Mouse (Mus musculus) v-Abl transformed pro-B cells (cell line): ENCODE measurements around the gene Adad2.

Experiments used
- in situ Hi-C, 2 experiments: fragments of 400-800 bp; cut with MboI; formaldehyde crosslinking; loops; one replicate each; pipeline ENCODE4 v1.15.1; 2025; ENCODE audit not compliant: unreplicated experiment in 2 of 2

The Adad2 gene

GRCm38 (mm10) chr8:119612471-119612870 is at the start of gene Adad2:
Gene Adad2 (plus strand): TSS chr8:119612747.
- in situ Hi-C loops = no loop called here

DNA sequence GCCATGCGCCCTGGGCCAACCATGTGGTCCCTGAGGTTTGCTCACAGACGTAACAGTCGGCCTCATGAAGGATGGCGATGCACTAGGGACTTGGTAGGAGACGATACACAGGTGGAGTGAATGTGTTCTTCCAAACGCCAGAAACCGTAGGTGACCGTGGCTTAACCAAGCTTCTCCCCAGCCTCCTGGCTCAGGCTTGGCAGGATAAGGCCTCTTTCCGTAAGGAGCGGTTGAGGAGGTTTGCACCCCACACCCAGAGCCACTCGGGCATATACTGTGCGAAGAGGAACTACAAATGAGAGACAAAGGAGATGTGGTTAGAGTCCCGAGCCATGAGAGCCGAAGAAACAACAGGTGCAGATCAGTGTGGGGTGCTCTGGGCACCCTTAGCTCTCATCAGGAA is 48.7 kb upstream of the Adad2 start:
- in situ Hi-C loops = no loop called here

- in situ Hi-C loops = no loop called here
Measured at GRCm38 (mm10) chr8:119566367-119566766, 46.2 kb upstream of the Adad2 start.

DNA sequence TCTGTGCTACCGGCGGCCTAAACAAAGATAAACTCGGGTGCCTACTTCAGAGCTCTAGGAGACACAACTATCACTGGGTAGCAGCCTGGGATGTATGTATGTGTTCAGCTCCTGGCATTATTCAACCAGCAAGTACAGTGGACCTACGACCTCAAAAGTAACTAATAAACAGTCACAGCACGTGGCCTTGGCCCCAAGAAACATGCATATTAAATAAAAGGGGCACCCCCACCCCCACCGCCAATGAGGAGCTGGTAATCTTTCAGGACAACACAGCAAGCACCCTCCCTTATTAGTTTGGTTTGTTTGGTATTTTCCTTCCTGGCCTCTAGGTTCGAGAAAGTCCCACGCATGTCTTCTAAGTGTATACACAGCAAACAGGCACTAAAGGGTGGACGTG is 44.3 kb upstream of the Adad2 start:
- in situ Hi-C loops = no loop called here

GRCm38 (mm10) chr8:119568951-119569350 is 43.6 kb upstream of the Adad2 start:
- in situ Hi-C loops = no loop called here

GRCm38 (mm10) chr8:119569881-119570280 is 42.7 kb upstream of the Adad2 start:
- in situ Hi-C loops = no loop called here

GRCm38 (mm10) chr8:119571135-119571534 is 41.4 kb upstream of the Adad2 start:
- in situ Hi-C loops = no loop called here

DNA sequence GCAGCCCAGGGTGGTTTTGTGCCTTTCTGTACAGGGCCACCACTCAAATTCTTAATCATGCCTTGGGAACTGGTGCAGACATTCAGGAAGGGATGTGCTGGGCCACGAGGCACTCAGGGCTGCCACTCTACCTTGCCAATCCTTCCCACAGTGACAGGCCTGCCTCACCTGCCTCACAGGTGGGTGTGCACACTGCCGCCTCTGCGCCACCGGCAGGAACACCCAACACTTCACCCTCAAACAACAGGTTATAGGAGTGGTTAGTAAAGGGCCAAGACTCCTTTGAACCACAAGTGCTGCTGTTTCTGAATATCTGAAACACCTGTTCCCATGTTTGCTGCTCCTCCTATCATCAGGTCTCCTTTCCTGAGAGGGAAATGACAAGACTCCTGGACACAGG is 40.1 kb upstream of the Adad2 start:
- in situ Hi-C loops = no loop called here

- in situ Hi-C loops = no loop called here
Measured at GRCm38 (mm10) chr8:119574437-119575365, 37.8 kb upstream of the Adad2 start, which contains the start of the genes Hsdl1 and Dnaaf1. Gene Hsdl1 (minus strand): TSS chr8:119575183. Gene Dnaaf1 (plus strand): TSS chr8:119575235.

GRCm38 (mm10) chr8:119575366-119575726 is 37.2 kb upstream of the Adad2 start:
- in situ Hi-C loops = no loop called here

- in situ Hi-C loops = no loop called here
Measured at GRCm38 (mm10) chr8:119579096-119579495, 33.5 kb upstream of the Adad2 start.

GRCm38 (mm10) chr8:119580441-119581161 is 31.9 kb upstream of the Adad2 start:
- in situ Hi-C loops = no loop called here

- in situ Hi-C loops = no loop called here
Measured at GRCm38 (mm10) chr8:119585901-119586300, 26.6 kb upstream of the Adad2 start.

- in situ Hi-C loops = no loop called here
Measured at GRCm38 (mm10) chr8:119588321-119588720, 24.2 kb upstream of the Adad2 start.

GRCm38 (mm10) chr8:119588844-119589243 is 23.7 kb upstream of the Adad2 start:
- in situ Hi-C loops = no loop called here

- in situ Hi-C loops = loop anchor here in 1 of 2 experiments (5.0 kb wide), 1 partner anchor 33 kb away; the partner anchor contains the start of gene Mbtps1
Measured at GRCm38 (mm10) chr8:119590348-119590747, 22.2 kb upstream of the Adad2 start.

GRCm38 (mm10) chr8:119591456-119591855 is 21.1 kb upstream of the Adad2 start:
- in situ Hi-C loops = loop anchor here in 1 of 2 experiments (5.0 kb wide), 1 partner anchor 34 kb away; the partner anchor contains the start of gene Mbtps1

- in situ Hi-C loops = loop anchor here (10.0 kb wide), 2 partner anchors 79 to 219 kb away; no protein-coding TSS in a partner anchor
Measured at GRCm38 (mm10) chr8:119603771-119604170, 8.8 kb upstream of the Adad2 start.

- in situ Hi-C loops = loop anchor here (10.0 kb wide), 2 partner anchors 80 to 220 kb away; no protein-coding TSS in a partner anchor
Measured at GRCm38 (mm10) chr8:119604398-119604803, 8.1 kb upstream of the Adad2 start.

DNA sequence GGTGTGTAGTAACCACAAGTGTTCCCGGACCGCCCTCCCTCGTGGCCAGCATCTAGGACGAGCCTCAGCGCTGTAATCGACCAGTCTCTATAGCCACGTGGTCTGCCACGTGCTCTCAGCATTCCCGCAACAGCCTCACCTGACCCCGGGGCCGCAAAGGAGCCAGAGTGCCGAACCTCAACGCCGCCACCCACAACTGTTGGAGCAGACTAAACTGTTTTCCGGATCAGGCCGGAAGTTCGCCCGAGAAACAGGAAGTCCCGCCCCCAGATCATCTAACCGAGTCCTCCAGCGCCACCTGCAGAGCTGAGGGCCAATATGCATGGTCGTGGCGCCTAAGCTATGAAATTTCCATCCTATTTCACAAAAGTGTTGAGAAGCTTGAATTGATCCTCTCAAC is 7.6 kb upstream of the Adad2 start, which contains the start of gene Taf1c:
Taf1c (minus strand) TSS at position 227 of the 400 bp plus-strand sequence.
- in situ Hi-C loops = loop anchor here (5.0 to 10.0 kb wide), 7 partner anchors 48 to 220 kb away; partner anchors contain the start of gene Mbtps1 (in 1 of the 2)

DNA sequence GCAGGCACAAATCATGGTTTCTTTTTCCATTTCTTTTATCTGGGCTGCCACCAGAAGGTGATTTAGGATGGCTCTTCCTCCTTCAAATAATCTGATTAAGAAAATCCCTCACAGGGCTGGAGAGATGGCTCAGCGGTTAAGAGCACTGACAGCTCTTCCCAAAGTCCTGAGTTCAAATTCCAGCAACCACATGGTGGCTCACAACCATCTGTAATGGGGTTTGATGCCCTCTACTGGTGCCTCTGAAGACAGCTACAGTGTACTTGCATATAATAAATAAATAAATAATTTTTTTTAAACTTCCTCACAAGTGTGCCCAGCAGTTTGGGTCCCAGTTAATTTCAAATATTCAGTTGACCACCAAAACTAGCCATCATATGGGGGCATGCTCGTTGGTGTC is 6.3 kb upstream of the Adad2 start:
- in situ Hi-C loops = loop anchor here (5.0 to 10.0 kb wide), 7 partner anchors 49 to 221 kb away; partner anchors contain the start of gene Mbtps1 (in 1 of the 2)
